Mouse (Mus musculus): ENCODE results near the gene Ms4a4d. TPM values are rescaled to one million over a fixed set of nuclear protein-coding genes. Genes with fewer than 3 reads are reported as not detected.
"Not testable (repeated sequence)": the region's sequence is repeated elsewhere in the genome, so short reads cannot be mapped to it uniquely, and the experiment has no call there.

Ms4a4d gene
- 0.16 TPM in 1 of 2 replicates, not detected in the other for polyA plus RNA-seq (2016; fragmentation: Nextera tagmentation; extraction: Ambion mirVana)

DNA sequence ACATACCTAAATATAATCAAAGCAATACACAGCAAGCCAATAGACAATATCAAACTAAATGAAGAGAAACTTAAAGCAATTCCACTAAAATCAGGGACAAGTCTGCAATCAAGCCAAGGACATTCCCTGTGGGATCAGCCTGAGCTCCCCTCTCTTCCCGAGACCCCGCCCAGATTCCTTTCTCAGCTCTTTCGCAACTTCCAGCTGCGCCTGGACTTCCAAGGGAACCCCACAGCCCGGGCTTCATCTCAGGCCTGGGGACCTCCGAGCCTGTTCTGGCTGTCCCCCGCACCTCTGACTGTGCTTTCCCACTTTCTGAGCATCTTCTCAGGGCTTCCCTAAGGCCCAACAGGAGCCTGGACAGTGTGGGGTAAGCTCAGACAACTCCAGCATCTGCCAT lies at the start of gene Ms4a4d:
Gene Ms4a4d (plus strand): TSS at position 209 of the 400 bp plus-strand sequence.
- Histone ChIP-seq H3K9me3 (replicated peaks) (no peaks in the 10 kb centered on the region), H3K36me3 (no peaks in the 10 kb centered on the region), H3K4me1 (no peaks in the 10 kb centered on the region), H3K27ac (no peak within 1 kb of the TSS), H3K4me3 (no peak within 1 kb of the TSS), H3K27me3 (no peaks in the 10 kb centered on the region), H3K4me2 (replicated peaks) (no peak within 1 kb of the TSS), H3K9ac (no peak within 1 kb of the TSS)
- WGBS, result 9% methylated on average over 7 of the region's 7 CpGs
- ATAC-seq (ENCODE audit: low FRiP score), result no peak

DNA sequence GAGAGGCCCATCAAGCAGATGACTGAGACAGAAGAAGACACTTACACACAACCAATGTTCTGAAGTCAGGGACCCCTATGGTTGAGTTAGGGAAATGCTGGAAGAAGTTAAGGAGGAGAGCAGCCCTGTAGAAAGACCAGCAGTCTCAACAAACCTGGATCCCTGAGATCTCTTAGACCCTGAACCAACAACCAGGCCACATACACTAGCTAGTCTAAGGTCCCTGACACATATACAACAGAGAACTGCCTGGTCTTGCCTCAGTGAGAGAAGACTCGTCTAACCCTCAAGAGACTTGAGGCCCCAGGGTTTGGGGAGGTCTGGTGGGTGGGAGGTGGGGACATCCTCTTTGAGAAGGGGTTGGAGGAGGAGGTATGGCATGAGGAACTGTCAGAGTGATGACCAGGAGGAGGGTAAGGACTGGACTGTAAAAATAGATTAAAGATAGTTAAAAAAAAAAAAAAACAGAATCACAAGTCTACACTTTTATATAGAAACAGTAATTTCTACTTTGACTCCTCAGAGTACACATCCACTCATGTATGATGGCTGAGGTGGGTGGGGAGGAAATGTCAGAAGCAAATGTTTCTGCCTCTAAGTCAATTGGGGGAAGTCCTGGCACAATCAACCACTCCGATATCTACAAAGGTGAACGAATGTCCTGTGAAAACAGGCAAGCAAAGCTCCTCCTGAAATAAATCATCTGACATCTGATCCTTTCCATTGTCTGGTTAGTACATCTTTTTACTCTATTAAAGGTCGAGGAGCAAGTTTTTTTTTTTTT lies 45.0 kb upstream of the Ms4a4d start:
- H3K4me2 ChIP-seq (replicated peaks), result no peak overlapping the region
- no peak overlapping the region for H3K9ac ChIP-seq
- no peak overlapping the region for H3K27ac ChIP-seq
- H3K36me3 ChIP-seq, result no peaks in the 10 kb centered on the region
- no peak for ATAC-seq (ENCODE audit: low FRiP score)
- no peaks in the 10 kb centered on the region for H3K27me3 ChIP-seq
- H3K4me1 ChIP-seq, result no peaks in the 10 kb centered on the region
- no peak overlapping the region for H3K4me3 ChIP-seq
- no peaks in the 10 kb centered on the region for H3K9me3 ChIP-seq (replicated peaks)
- 79% methylated on average over 4 of the region's 4 CpGs for WGBS

DNA sequence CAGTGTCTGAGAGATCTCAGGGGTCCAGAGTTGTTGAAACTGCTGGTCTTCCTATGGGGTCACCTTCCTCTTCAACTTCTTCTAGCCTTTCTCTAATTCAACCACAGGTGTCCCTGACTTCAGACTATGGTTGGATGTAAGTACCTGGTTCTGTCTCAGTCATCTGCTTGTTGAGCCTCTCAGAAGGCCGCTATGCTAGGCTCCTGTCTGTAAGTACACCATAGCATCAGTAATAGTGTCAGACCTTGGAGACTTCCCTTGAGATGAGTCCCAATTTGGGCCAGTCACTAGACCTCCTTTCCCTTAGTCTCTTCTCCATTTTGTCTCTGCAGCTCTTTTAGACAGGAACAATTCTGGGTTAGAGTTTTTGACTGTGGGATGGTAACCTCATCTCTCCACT lies 43.9 kb upstream of the Ms4a4d start:
- Histone ChIP-seq H3K27ac (no peak overlapping the region), H3K4me1 (no peaks in the 10 kb centered on the region), H3K4me3 (no peak overlapping the region), H3K9ac (no peak overlapping the region), H3K4me2 (replicated peaks) (no peak overlapping the region), H3K36me3 (no peaks in the 10 kb centered on the region), H3K9me3 (replicated peaks) (no peaks in the 10 kb centered on the region), H3K27me3 (no peaks in the 10 kb centered on the region)
- ATAC-seq (ENCODE audit: low FRiP score), result no peak
- 83% methylated on average over 1 of the region's 1 CpGs for WGBS

DNA sequence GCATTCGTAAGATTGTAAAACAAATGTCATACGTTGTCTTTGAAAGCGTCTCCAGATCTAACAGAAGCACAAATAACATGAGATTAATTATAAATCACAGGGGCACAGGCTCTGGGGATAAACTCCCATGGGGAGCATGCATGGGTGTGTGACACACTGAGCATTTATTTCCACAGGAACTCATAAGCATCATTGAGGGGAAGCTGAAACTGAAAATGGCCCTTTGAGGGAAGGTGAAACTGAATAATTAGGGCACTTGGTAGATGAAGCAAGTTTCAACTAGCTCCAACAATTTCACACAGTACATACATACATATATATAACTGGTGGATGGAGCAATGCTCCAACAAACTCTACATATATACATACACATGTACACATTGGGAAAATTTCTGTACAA lies 42.1 kb upstream of the Ms4a4d start:
- WGBS, result 89% methylated on average over 3 of the region's 3 CpGs

DNA sequence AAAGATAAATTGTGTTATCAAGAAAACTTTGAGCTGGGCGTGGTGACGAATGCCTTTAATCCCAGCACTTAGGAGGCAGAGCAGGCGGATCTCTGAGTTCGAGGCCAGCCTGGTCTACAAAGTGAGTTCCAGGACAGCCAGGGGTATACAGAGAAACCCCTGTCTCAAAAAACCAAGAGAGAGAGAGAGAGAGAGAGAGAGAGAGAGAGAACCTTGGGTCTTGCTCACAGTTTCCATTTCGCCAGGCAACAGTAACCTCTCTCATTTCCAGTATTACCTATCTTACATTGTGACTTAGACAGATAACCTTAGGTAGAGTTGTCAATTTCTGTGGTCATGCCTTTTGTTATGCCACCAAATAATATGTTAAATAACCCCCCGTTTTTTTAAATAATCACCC lies 40.2 kb upstream of the Ms4a4d start:
- H3K36me3 ChIP-seq, result no peaks in the 10 kb centered on the region
- 84% methylated on average over 6 of the region's 6 CpGs for WGBS

More for the DNA sequence above, 42.1 kb upstream of the Ms4a4d start:
- no peaks in the 10 kb centered on the region for H3K27me3 ChIP-seq
- H3K27ac ChIP-seq, result no peak overlapping the region
- no peaks in the 10 kb centered on the region for H3K36me3 ChIP-seq
- no peak overlapping the region for H3K9ac ChIP-seq
- no peak overlapping the region for H3K4me3 ChIP-seq
- no peaks in the 10 kb centered on the region for H3K9me3 ChIP-seq (replicated peaks)
- no peak overlapping the region for H3K4me2 ChIP-seq (replicated peaks)
- no peak for ATAC-seq (ENCODE audit: low FRiP score)
- H3K4me1 ChIP-seq, result no peaks in the 10 kb centered on the region

DNA sequence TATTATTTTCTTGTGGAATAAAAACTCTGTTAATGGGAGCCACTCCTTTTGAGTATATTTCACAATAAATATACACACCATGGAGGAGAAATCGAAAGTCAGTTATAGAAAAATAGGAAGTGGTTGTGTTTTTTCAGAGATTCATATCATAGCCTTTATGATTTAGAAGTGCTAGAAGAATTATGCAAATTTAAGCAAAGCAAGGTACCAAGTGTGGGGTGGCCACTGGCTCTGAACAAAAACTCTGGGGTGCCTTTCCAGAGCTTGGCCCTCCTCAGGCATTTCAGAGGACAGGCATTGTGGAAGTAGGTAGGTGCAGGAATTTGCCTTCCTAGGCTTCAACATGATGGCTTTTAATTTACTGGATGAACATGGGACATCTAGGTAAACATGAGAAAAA lies 39.3 kb upstream of the Ms4a4d start:
- not testable (repeated sequence) for H3K4me3 ChIP-seq; H3K36me3 ChIP-seq; H3K27me3 ChIP-seq; H3K27ac ChIP-seq; H3K4me2 ChIP-seq (replicated peaks); ATAC-seq (ENCODE audit: low FRiP score); H3K4me1 ChIP-seq; H3K9me3 ChIP-seq (replicated peaks); H3K9ac ChIP-seq
- 88% methylated on average over 1 of the region's 1 CpGs for WGBS

More for the DNA sequence above, 40.2 kb upstream of the Ms4a4d start:
- Histone ChIP-seq H3K27ac (no peak overlapping the region), H3K27me3 (no peaks in the 10 kb centered on the region), H3K9ac (no peak overlapping the region), H3K9me3 (replicated peaks) (no peaks in the 10 kb centered on the region), H3K4me3 (no peak overlapping the region), H3K4me2 (replicated peaks) (no peak overlapping the region), H3K4me1 (no peaks in the 10 kb centered on the region)
- ATAC-seq (ENCODE audit: low FRiP score), result no peak

DNA sequence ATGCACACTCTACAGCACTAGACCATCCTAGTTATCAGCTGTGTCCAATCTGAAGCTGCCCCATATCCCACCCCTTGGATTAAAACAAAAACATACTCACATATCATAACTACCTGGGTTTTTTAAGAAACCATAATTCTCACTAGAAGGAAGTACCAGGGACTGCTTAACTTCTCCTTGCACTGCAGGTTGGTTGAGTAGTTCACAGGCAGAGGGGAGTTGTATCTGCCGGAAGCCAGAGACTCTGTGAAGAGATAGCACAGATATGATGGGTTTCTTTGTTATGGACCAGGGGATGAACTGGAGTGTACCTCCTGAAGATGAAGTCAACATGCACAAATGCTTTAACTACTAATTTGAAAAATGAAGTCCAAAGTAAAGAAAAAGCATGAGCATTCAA lies 35.8 kb upstream of the Ms4a4d start:
- no peak overlapping the region for H3K4me2 ChIP-seq (replicated peaks)
- no peaks in the 10 kb centered on the region for H3K27me3 ChIP-seq
- ATAC-seq (ENCODE audit: low FRiP score), result no peak
- no peak overlapping the region for H3K4me3 ChIP-seq
- H3K4me1 ChIP-seq, result no peaks in the 10 kb centered on the region
- H3K9ac ChIP-seq, result no peak overlapping the region
- H3K27ac ChIP-seq, result no peak overlapping the region
- H3K36me3 ChIP-seq, result no peaks in the 10 kb centered on the region
- no peaks in the 10 kb centered on the region for H3K9me3 ChIP-seq (replicated peaks)
- 88% methylated on average over 1 of the region's 1 CpGs for WGBS

DNA sequence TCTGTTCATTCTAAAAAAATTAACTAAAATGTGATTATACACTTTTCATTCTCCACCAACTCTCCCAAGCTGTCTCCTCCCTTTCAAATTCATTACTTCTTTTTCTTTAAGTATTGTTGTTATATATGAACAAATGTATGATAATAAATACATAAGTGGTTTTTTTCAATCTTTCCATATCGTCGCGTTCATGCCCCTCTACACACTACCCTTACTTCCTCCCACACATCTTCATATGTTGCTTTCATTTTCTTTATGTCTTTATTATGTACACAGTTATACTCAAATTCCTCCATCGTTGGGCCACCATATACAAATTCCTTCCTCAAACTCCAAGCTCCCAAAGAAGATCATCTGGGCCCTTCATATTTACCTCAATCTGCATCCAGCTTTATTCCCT lies 35.3 kb upstream of the Ms4a4d start:
- no peaks in the 10 kb centered on the region for H3K9me3 ChIP-seq (replicated peaks)
- WGBS, result 90% methylated on average over 4 of the region's 4 CpGs
- no peak overlapping the region for H3K4me3 ChIP-seq

DNA sequence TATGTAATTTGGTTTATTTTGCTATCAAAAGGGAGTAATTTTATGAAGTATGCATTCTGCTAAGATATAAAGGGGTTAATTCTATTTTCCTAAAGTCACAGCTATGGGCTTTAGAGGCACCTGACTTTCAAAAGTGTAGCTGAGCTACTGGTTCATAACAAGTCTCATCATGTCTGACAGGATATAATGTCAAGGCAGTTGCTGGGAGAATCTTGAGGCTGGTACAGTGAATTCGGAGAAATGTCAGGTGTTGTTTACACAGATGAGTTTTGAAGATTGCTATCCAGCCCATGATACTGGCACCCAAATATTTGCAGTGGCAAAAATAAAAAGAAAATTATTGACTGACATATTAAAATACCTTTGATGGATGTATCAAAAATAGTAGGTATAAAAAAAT lies 31.7 kb upstream of the Ms4a4d start:
- no peak for ATAC-seq (ENCODE audit: low FRiP score)
- WGBS, result 81% methylated on average over 1 of the region's 1 CpGs

More for the DNA sequence above, 35.3 kb upstream of the Ms4a4d start:
- Histone ChIP-seq H3K27ac (no peak overlapping the region), H3K36me3 (no peaks in the 10 kb centered on the region), H3K9ac (no peak overlapping the region), H3K4me2 (replicated peaks) (no peak overlapping the region), H3K4me1 (no peaks in the 10 kb centered on the region), H3K27me3 (no peaks in the 10 kb centered on the region)
- ATAC-seq (ENCODE audit: low FRiP score), result no peak

DNA sequence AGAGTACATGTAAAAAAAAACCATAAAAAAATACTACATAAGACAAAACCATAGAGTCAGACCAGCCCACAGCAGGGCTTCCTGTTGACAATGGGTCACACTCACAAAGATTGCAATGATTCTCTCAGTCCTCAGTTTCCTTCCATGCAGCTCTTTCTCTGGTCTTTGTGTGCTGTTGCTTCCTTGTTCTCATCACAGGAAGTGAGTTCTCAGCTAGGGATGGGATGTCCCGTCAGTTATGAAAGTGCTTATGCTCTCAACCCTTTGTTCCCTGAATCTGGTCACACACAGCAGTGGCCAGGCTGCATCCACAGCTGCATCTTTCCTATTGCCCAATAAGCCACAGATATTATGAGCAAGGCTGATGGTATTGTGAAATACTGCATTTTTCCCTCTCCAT lies 23.1 kb upstream of the Ms4a4d start:
- H3K27ac ChIP-seq, result no peak overlapping the region
- WGBS, result 65% methylated on average over 1 of the region's 1 CpGs
- H3K9ac ChIP-seq, result no peak overlapping the region
- H3K4me2 ChIP-seq (replicated peaks), result no peak overlapping the region
- no peak overlapping the region for H3K4me3 ChIP-seq
- no peaks in the 10 kb centered on the region for H3K36me3 ChIP-seq
- H3K27me3 ChIP-seq, result no peaks in the 10 kb centered on the region
- no peak for ATAC-seq (ENCODE audit: low FRiP score)
- no peaks in the 10 kb centered on the region for H3K9me3 ChIP-seq (replicated peaks)
- no peaks in the 10 kb centered on the region for H3K4me1 ChIP-seq

More for the DNA sequence above, 31.7 kb upstream of the Ms4a4d start:
- H3K4me3 ChIP-seq, result no peak overlapping the region
- no peaks in the 10 kb centered on the region for H3K9me3 ChIP-seq (replicated peaks)
- no peaks in the 10 kb centered on the region for H3K36me3 ChIP-seq
- H3K27me3 ChIP-seq, result no peaks in the 10 kb centered on the region
- H3K9ac ChIP-seq, result no peak overlapping the region
- H3K4me2 ChIP-seq (replicated peaks), result no peak overlapping the region
- H3K4me1 ChIP-seq, result no peaks in the 10 kb centered on the region
- no peak overlapping the region for H3K27ac ChIP-seq

DNA sequence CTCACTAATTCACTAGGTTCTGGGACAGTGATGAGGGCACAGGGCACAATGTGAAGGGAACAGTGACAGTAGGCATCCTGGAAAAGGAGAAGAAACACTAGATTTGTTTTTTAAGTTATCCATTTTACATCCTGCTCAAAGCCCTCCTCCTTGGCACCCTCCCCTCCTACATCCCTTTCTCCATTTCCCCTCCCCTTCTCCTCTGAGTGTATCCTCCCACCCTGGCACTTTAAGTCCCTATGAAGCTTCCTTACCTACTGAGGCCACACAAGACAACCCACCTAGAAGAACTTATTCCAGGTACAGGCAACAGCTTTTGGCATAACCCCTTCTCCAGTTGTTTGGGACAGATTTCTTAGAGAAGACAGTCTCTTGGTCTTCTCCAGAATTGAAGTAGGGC lies 20.4 kb upstream of the Ms4a4d start, which contains the start of gene Ms4a6b:
Gene Ms4a6b (plus strand): TSS at position 267 of the 400 bp plus-strand sequence.
- Histone ChIP-seq H3K27me3 (no peaks in the 10 kb centered on the region), H3K36me3 (no peaks in the 10 kb centered on the region), H3K4me1 (no peaks in the 10 kb centered on the region), H3K9ac (no peak within 1 kb of the TSS), H3K4me2 (replicated peaks) (no peak within 1 kb of the TSS), H3K4me3 (no peak within 1 kb of the TSS), H3K27ac (no peak within 1 kb of the TSS), H3K9me3 (replicated peaks) (no peaks in the 10 kb centered on the region)
- no peak for ATAC-seq (ENCODE audit: low FRiP score)

DNA sequence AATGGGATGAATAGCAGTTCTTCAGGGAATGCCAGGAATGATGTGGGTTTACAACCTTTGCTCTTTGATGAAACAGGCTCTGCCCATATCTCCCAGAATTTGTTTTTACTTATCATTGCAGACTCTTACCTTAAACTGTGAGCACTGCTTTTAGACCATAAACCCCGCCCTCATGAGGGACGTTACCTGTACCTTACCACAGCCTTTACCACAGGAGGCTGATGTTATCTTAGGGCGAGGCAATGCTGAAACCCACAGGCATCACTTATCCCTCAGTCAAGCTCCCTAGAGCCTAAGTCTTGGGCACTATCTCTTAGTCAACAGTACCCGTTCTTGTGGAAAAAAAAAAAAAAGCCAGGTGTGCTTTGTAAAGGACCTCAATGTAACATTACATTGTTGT lies 19.8 kb upstream of the Ms4a4d start:
- WGBS, result 73% methylated on average over 4 of the region's 4 CpGs
- H3K36me3 ChIP-seq, result no peaks in the 10 kb centered on the region
- ATAC-seq (ENCODE audit: low FRiP score), result no peak
- H3K9me3 ChIP-seq (replicated peaks), result no peaks in the 10 kb centered on the region
- no peaks in the 10 kb centered on the region for H3K27me3 ChIP-seq
- H3K4me1 ChIP-seq, result no peaks in the 10 kb centered on the region
- H3K4me3 ChIP-seq, result no peak overlapping the region
- H3K4me2 ChIP-seq (replicated peaks), result no peak overlapping the region
- H3K27ac ChIP-seq, result no peak overlapping the region
- H3K9ac ChIP-seq, result no peak overlapping the region

DNA sequence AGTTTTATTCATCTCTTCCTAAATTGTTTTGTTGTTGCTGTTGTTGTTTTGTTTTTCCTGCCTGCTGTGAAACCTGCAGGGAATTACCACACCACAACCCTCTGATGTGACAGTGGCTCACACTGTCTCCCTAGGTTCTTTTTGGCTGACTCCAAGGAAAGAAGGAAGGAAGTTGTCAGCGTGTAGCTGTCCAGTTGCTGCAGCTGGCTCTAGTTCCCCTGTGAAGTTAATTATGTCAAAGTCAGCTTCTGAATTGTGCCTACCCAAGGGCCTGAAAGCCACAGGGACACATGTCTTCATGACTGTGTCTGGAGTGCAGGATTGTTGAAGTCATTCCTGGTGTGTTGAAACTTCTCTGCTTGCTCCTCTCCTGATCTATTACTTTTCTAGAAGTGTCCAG lies 19.2 kb upstream of the Ms4a4d start:
- H3K4me2 ChIP-seq (replicated peaks); H3K9ac ChIP-seq; H3K4me3 ChIP-seq; H3K9me3 ChIP-seq (replicated peaks); H3K36me3 ChIP-seq; ATAC-seq (ENCODE audit: low FRiP score); H3K27ac ChIP-seq; H3K4me1 ChIP-seq; H3K27me3 ChIP-seq: not testable (repeated sequence)
- 62% methylated on average over 1 of the region's 1 CpGs for WGBS
